Mouse (Mus musculus) ES-Bruce4 (cell line): ENCODE data around the gene Adgb. TPM values are rescaled to one million over a fixed set of nuclear protein-coding genes. Genes with fewer than 3 reads are reported as not detected.

Source experiments
- H3K27ac ChIP-seq: 2 replicates; pipeline ENCODE4 v1.5.1; 2012; ENCODE audit warnings: low read length, inconsistent platforms; ENCODE audit not compliant: insufficient read depth
- H3K27me3 ChIP-seq: 2 replicates; pipeline ENCODE4 v1.6.1; 2012; ENCODE audit warnings: mild to moderate bottlenecking, low read length, inconsistent platforms; ENCODE audit not compliant: control insufficient read depth, poor library complexity, insufficient read depth, severe bottlenecking
- H3K36me3 ChIP-seq: 2 replicates; pipeline ENCODE4 v1.6.1; 2012; ENCODE audit warnings: inconsistent platforms, mild to moderate bottlenecking, low read length, moderate library complexity; ENCODE audit not compliant: control insufficient read depth, poor library complexity, insufficient read depth, severe bottlenecking
- H3K4me1 ChIP-seq: one replicate; pipeline ENCODE4 v1.8.1; 2011; ENCODE audit warnings: low read length; ENCODE audit not compliant: control insufficient read depth, insufficient read depth
- H3K4me3 ChIP-seq: 2 replicates; pipeline ENCODE4 v1.5.1; 2011; ENCODE audit warnings: low read depth, mild to moderate bottlenecking, low read length
- H3K9ac ChIP-seq: 2 replicates; pipeline ENCODE4 v1.6.1; 2012; ENCODE audit warnings: low read depth, mild to moderate bottlenecking, inconsistent platforms; ENCODE audit not compliant: poor library complexity, severe bottlenecking
- H3K9me3 ChIP-seq: replicated peaks from 2 replicates; pipeline ENCODE4 v1.6.1; 2012; ENCODE audit warnings: mild to moderate bottlenecking, low read length, inconsistent platforms; ENCODE audit not compliant: control insufficient read depth, poor library complexity, insufficient read depth, severe bottlenecking
- CTCF ChIP-seq: IDR thresholded peaks from one replicate; pipeline ENCODE4 v1.8.1; 2011; ENCODE audit warnings: low read depth, low read length
- EP300 ChIP-seq: IDR thresholded peaks from 2 replicates; pipeline ENCODE4 v1.6.1; 2011; ENCODE audit warnings: low read depth, low read length; ENCODE audit not compliant: insufficient read depth
- POLR2A ChIP-seq: IDR thresholded peaks from one replicate; pipeline ENCODE4 v1.8.1; 2011; ENCODE audit warnings: low read length; ENCODE audit not compliant: insufficient read depth
- polyA plus RNA-seq: library from polyadenylated mRNA; stranded (reverse); fragments of >200 nt; gene quantifications from 2 replicates; pipeline ENCODE4 v1.2.4, GENCODE M21; 2011; ENCODE audit warnings: low read depth; ENCODE audit not compliant: missing spikeins, insufficient read depth, insufficient read length

Gene Adgb
- polyA plus RNA-seq, 1 experiment: not detected

- H3K9ac ChIP-seq: no peak overlapping the region
- no peaks in the 10 kb centered on the region; the same call in 1 of the 2 replicates for H3K9me3 ChIP-seq
- no peaks in the 10 kb centered on the region for H3K36me3 ChIP-seq
- TF ChIP-seq POLR2A (no peak), CTCF (no peak), EP300 (no peak)
- no peak overlapping the region for H3K4me3 ChIP-seq
- H3K4me1 ChIP-seq: no peaks in the 10 kb centered on the region
- H3K27ac ChIP-seq: no peak overlapping the region
- H3K27me3 ChIP-seq: no peaks in the 10 kb centered on the region; the same call in 1 of the 2 replicates
These were observed 12.0 kb downstream of the Adgb start for GRCm38 (mm10) chr10:10460113-10460512.

GRCm38 (mm10) chr10:10456991-10457390 is 15.1 kb downstream of the Adgb start:
- no peaks in the 10 kb centered on the region; the same call in 1 of the 2 replicates for H3K27me3 ChIP-seq
- no peaks in the 10 kb centered on the region for H3K4me1 ChIP-seq
- no peak for TF ChIP-seq POLR2A
- no peak for TF ChIP-seq EP300
- TF ChIP-seq CTCF: no peak
- H3K9me3 ChIP-seq: no peaks in the 10 kb centered on the region; the same call in 1 of the 2 replicates
- no peak overlapping the region for H3K4me3 ChIP-seq
- H3K9ac ChIP-seq: no peak overlapping the region
- no peaks in the 10 kb centered on the region for H3K36me3 ChIP-seq
- H3K27ac ChIP-seq: no peak overlapping the region

- no peak overlapping the region for H3K4me3 ChIP-seq
- H3K9me3 ChIP-seq: no peaks in the 10 kb centered on the region
- no peaks in the 10 kb centered on the region for H3K36me3 ChIP-seq
- H3K27me3 ChIP-seq: no peaks in the 10 kb centered on the region
- no peak overlapping the region for H3K27ac ChIP-seq
- no peaks in the 10 kb centered on the region for H3K4me1 ChIP-seq
- TF ChIP-seq CTCF (no peak), POLR2A (no peak), EP300 (no peak)
- no peak overlapping the region for H3K9ac ChIP-seq
These were observed 23.1 kb downstream of the Adgb start for GRCm38 (mm10) chr10:10449067-10449466.

GRCm38 (mm10) chr10:10444841-10445466 is 27.2 kb downstream of the Adgb start:
- Histone ChIP-seq H3K36me3 (no peaks in the 10 kb centered on the region), H3K4me3 (no peak overlapping the region), H3K4me1 (no peaks in the 10 kb centered on the region), H3K9me3 (no peaks in the 10 kb centered on the region; the same call in 1 of the 2 replicates), H3K9ac (no peak overlapping the region), H3K27ac (no peak overlapping the region), H3K27me3 (no peaks in the 10 kb centered on the region)
- TF ChIP-seq EP300 (no peak), CTCF (no peak), POLR2A (no peak)

- H3K9ac ChIP-seq: no peak overlapping the region
These were observed 28.6 kb downstream of the Adgb start for GRCm38 (mm10) chr10:10443558-10443957.

GRCm38 (mm10) chr10:10435014-10435413 is 37.1 kb downstream of the Adgb start:
- Histone ChIP-seq H3K9me3 (peaks cover 4% of the 10 kb centered on the region; the same call in 1 of the 2 replicates), H3K27me3 (no peaks in the 10 kb centered on the region), H3K9ac (no peak overlapping the region), H3K4me1 (no peaks in the 10 kb centered on the region), H3K36me3 (no peaks in the 10 kb centered on the region), H3K27ac (no peak overlapping the region), H3K4me3 (no peak overlapping the region)
- TF ChIP-seq CTCF (no peak), POLR2A (no peak), EP300 (no peak)

More at GRCm38 (mm10) chr10:10443558-10443957, 28.6 kb downstream of the Adgb start:
- no peaks in the 10 kb centered on the region for H3K4me1 ChIP-seq
- H3K27me3 ChIP-seq: no peaks in the 10 kb centered on the region
- no peaks in the 10 kb centered on the region for H3K36me3 ChIP-seq
- H3K4me3 ChIP-seq: no peak overlapping the region
- TF ChIP-seq CTCF: no peak
- TF ChIP-seq POLR2A: no peak
- no peak for TF ChIP-seq EP300
- peaks cover 4% of the 10 kb centered on the region; the same call in 1 of the 2 replicates for H3K9me3 ChIP-seq
- H3K27ac ChIP-seq: no peak overlapping the region
